Mouse (Mus musculus) layer of hippocampus, postnatal 14 days (tissue): ENCODE data around the gene Hnrnpll. TPM values are rescaled to one million over a fixed set of nuclear protein-coding genes. Genes with fewer than 3 reads are reported as not detected.
"Not testable (repeated sequence)": the region's sequence is repeated elsewhere in the genome, so short reads cannot be mapped to it uniquely, and the experiment has no call there.

Source experiments
- DNase-seq, 2 experiments: peaks; one replicate each; pipeline ENCODE4 v3.0.0; 2021 to 2022; ENCODE audit warnings: low spot score in 2 of 2, mixed read lengths in 1 of 2
- total RNA-seq, 2 experiments: library from RNA; stranded (reverse); gene quantifications; 2 replicates each; pipeline ENCODE4 v1.2.3; 2021

Gene Hnrnpll
- total RNA-seq, 2 experiments from 2014 or later = 59.5 to 65.4 TPM

GRCm38 (mm10) chr17:80060828-80061782, 1.0 kb downstream of the Hnrnpll start:
- peak; percentile 39 to 40 for DNase-seq

- DNase-seq = no peak
These were observed 2.0 kb downstream of the Hnrnpll start for GRCm38 (mm10) chr17:80060151-80060550.

- no peak for DNase-seq
These were observed 2.4 kb downstream of the Hnrnpll start for GRCm38 (mm10) chr17:80059731-80060130.

GRCm38 (mm10) chr17:80058501-80058900, 3.6 kb downstream of the Hnrnpll start:
- DNase-seq = no peak

GRCm38 (mm10) chr17:80053931-80054734, 8.0 kb downstream of the Hnrnpll start:
- peak; percentile 16 to 52 for DNase-seq

GRCm38 (mm10) chr17:80051682-80052081, 10.5 kb downstream of the Hnrnpll start:
- DNase-seq = no peak

- not testable (repeated sequence) for DNase-seq
These were observed 12.8 kb downstream of the Hnrnpll start for GRCm38 (mm10) chr17:80049300-80049699.

GRCm38 (mm10) chr17:80048230-80048629, 13.9 kb downstream of the Hnrnpll start:
- DNase-seq = peak in 1 of 2 experiments; percentile 81

- DNase-seq = no peak
These were observed 20.4 kb downstream of the Hnrnpll start for GRCm38 (mm10) chr17:80041739-80042138.

GRCm38 (mm10) chr17:80028675-80029074, 33.5 kb downstream of the Hnrnpll start:
- no peak for DNase-seq

GRCm38 (mm10) chr17:80026189-80026936, 35.8 kb downstream of the Hnrnpll start:
- DNase-seq = no peak

- DNase-seq = no peak
These were observed 40.0 kb downstream of the Hnrnpll start for GRCm38 (mm10) chr17:80022090-80022489.

GRCm38 (mm10) chr17:80020495-80020894, 41.6 kb downstream of the Hnrnpll start:
- no peak for DNase-seq

- DNase-seq = no peak
These were observed 43.1 kb downstream of the Hnrnpll start for GRCm38 (mm10) chr17:80018976-80019541.

GRCm38 (mm10) chr17:80018239-80018975, 43.7 kb downstream of the Hnrnpll start:
- DNase-seq = no peak

GRCm38 (mm10) chr17:80017389-80017788, 44.7 kb downstream of the Hnrnpll start:
- peak; percentile 45 to 64 for DNase-seq

- not testable (repeated sequence) for DNase-seq
These were observed 45.7 kb downstream of the Hnrnpll start for GRCm38 (mm10) chr17:80016400-80016799.

GRCm38 (mm10) chr17:80014361-80014809, 47.7 kb downstream of the Hnrnpll start:
- no peak for DNase-seq

- DNase-seq = no peak
These were observed 52.2 kb downstream of the Hnrnpll start for GRCm38 (mm10) chr17:80009926-80010325.

- peak in 1 of 2 experiments; percentile 48 for DNase-seq
These were observed 53.3 kb downstream of the Hnrnpll start for GRCm38 (mm10) chr17:80008847-80009246.
